Mouse (Mus musculus) left cerebral cortex, adult 18-20 months (tissue): ENCODE data around the gene Kdelc1. TPM values are rescaled to one million over a fixed set of nuclear protein-coding genes. Genes with fewer than 3 reads are reported as not detected.

ENCODE experiments used
- DNase-seq, 2 experiments: peaks; one replicate each; pipeline ENCODE4 v3.0.0; 2021 to 2022; ENCODE audit warnings: low spot score in 2 of 2, mixed read lengths in 1 of 2
- total RNA-seq, 2 experiments: library from RNA; stranded (reverse); gene quantifications; 2 replicates each; pipeline ENCODE4 v1.2.3; 2021

Kdelc1 gene
- total RNA-seq, 2 experiments from 2014 or later: 8.6 to 10.6 TPM

- DNase-seq: peak; percentile 8 to 10
Observed at GRCm38 (mm10) chr1:44101448-44102225, 17.0 kb downstream of the Kdelc1 start.

GRCm38 (mm10) chr1:44064625-44065024, 54.0 kb downstream of the Kdelc1 start:
- peak; percentile 46 to 71 for DNase-seq

DNA sequence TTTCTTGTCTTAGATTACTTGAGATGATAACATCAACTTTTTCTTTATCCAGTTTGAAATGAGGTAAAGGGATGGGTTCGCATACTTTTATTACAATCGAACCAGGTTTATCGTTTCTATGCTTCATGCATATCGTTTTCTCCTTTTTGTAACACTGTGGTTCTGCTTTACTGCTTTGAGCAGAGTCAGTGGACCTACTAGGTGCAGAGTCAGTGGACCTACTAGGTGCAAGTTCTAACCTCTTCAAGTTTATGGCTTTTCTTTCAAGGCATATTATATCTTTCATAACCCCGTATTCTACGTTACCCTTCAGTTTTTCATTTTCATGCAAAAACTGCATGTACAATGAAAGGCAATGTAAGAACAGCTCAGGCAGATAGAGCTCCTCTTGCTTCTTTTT, 55.2 kb downstream of the Kdelc1 start:
- no peak for DNase-seq

DNA sequence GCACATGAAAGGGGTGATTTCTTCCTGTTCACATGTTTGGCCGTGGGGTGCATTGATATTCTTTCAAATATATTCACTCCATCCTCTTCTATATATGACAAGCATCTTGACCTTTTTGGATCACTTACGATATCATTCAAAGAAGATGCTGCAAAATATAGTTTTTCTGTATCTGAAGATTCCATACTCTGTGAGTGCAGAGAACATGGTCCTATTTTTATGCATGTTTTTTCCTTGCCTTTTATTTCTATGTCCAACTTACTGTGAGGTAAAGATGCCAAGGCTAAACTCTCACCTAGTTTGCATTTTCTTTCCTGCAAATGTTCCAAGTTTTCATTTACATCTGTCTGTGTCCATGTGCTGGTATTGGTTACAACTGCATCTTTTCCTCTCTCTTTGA, 56.8 kb downstream of the Kdelc1 start, which contains the start of gene Gm8251:
Gene Gm8251 (minus strand): TSS at position 101 of the 400 bp plus-strand sequence.
- DNase-seq: no peak

- no peak for DNase-seq
Observed at GRCm38 (mm10) chr1:44057805-44058204, 60.8 kb downstream of the Kdelc1 start.

Other genes with a start within 250 kb of the Kdelc1 start
- 10 to 100 TPM; 44.4 to 46.8 TPM for gene Tpp2, start 185.2 kb downstream of the Kdelc1 start, total RNA-seq
- not detected for gene Mettl21c, start 98.8 kb downstream of the Kdelc1 start, total RNA-seq
- not detected for gene Gm8251, start 56.9 kb downstream of the Kdelc1 start, total RNA-seq
- 10 to 100 TPM in 1 of 2 experiments, 1 to 10 TPM in 1; 8.0 to 10.9 TPM for gene Tex30, start 16.4 kb downstream of the Kdelc1 start, total RNA-seq
- gene Bivm, start 149 bp upstream of the Kdelc1 start, total RNA-seq: 10 to 100 TPM; 30.0 to 34.6 TPM
- 10 to 100 TPM; 21.5 to 22.8 TPM for gene Ercc5, start 28.9 kb upstream of the Kdelc1 start, total RNA-seq
- not detected for gene Mettl21e, start 100.2 kb upstream of the Kdelc1 start, total RNA-seq